Mouse (Mus musculus): ENCODE data around the gene Polrmt. TPM values are rescaled to one million over a fixed set of nuclear protein-coding genes. Genes with fewer than 3 reads are reported as not detected.

Gene Polrmt
- polyA plus RNA-seq, 1 experiment from 2014 or later, result 48.3 TPM

GRCm38 (mm10) chr10:79783050-79783449, 36.7 kb upstream of the Polrmt start:
- WGBS, result 66% methylated on average over 7 of the region's 7 CpGs
- H3K27me3 ChIP-seq (replicated peaks), result peaks cover 28% of the 10 kb centered on the region

GRCm38 (mm10) chr10:79781956-79782355, 35.6 kb upstream of the Polrmt start:
- Histone ChIP-seq H3K4me3 (no peak overlapping the region), H3K9ac (no peak overlapping the region), H3K27ac (no peak overlapping the region), H3K4me1 (peaks cover 18% of the 10 kb centered on the region), H3K4me2 (no peak overlapping the region), H3K36me3 (replicated peaks) (no peaks in the 10 kb centered on the region), H3K27me3 (replicated peaks) (peaks cover 38% of the 10 kb centered on the region), H3K9me3 (no peaks in the 10 kb centered on the region)
- no peak for ATAC-seq (replicated peaks)
- 55% methylated on average over 5 of the region's 5 CpGs for WGBS

More at GRCm38 (mm10) chr10:79783050-79783449, 36.7 kb upstream of the Polrmt start:
- Histone ChIP-seq H3K27ac (no peak overlapping the region), H3K9ac (no peak overlapping the region), H3K4me3 (no peak overlapping the region), H3K4me2 (no peak overlapping the region), H3K4me1 (peaks cover 12% of the 10 kb centered on the region), H3K9me3 (no peaks in the 10 kb centered on the region), H3K36me3 (replicated peaks) (no peaks in the 10 kb centered on the region)
- ATAC-seq (replicated peaks), result no peak

GRCm38 (mm10) chr10:79781139-79781538, 34.8 kb upstream of the Polrmt start:
- 29% methylated on average over 21 of the region's 21 CpGs for WGBS

GRCm38 (mm10) chr10:79780664-79781015, 34.3 kb upstream of the Polrmt start:
- peaks cover 44% of the 10 kb centered on the region for H3K27me3 ChIP-seq (replicated peaks)
- H3K9ac ChIP-seq, result peak overlapping the region; percentile 2; the same call in 1 of the 2 replicates
- H3K9me3 ChIP-seq, result no peaks in the 10 kb centered on the region
- H3K27ac ChIP-seq, result peak overlapping the region; percentile 9
- H3K4me2 ChIP-seq, result peak overlapping the region; percentile 63
- H3K36me3 ChIP-seq (replicated peaks), result no peaks in the 10 kb centered on the region
- WGBS, result under 1% methylated on average over 13 of the region's 13 CpGs
- ATAC-seq (replicated peaks), result no peak; the same call in 1 of the 2 replicates
- peak overlapping the region; percentile 37 for H3K4me3 ChIP-seq
- H3K4me1 ChIP-seq, result peaks cover 20% of the 10 kb centered on the region

More at GRCm38 (mm10) chr10:79781139-79781538, 34.8 kb upstream of the Polrmt start:
- no peaks in the 10 kb centered on the region for H3K36me3 ChIP-seq (replicated peaks)
- H3K4me1 ChIP-seq, result peaks cover 20% of the 10 kb centered on the region
- no peak overlapping the region for H3K9ac ChIP-seq
- H3K27ac ChIP-seq, result no peak overlapping the region
- H3K27me3 ChIP-seq (replicated peaks), result peaks cover 44% of the 10 kb centered on the region
- peak overlapping the region; percentile 63 for H3K4me2 ChIP-seq
- H3K9me3 ChIP-seq, result no peaks in the 10 kb centered on the region
- H3K4me3 ChIP-seq, result peak overlapping the region; percentile 37
- ATAC-seq (replicated peaks), result no peak

- H3K36me3 ChIP-seq (replicated peaks), result no peaks in the 10 kb centered on the region
- H3K27ac ChIP-seq, result peak overlapping the region; percentile 9
These were observed 33.6 kb upstream of the Polrmt start for GRCm38 (mm10) chr10:79779784-79780663.

GRCm38 (mm10) chr10:79779193-79779592, 32.8 kb upstream of the Polrmt start:
- no peak overlapping the region for H3K27ac ChIP-seq
- no peak overlapping the region for H3K4me3 ChIP-seq
- H3K27me3 ChIP-seq (replicated peaks), result peaks cover 44% of the 10 kb centered on the region
- H3K36me3 ChIP-seq (replicated peaks), result no peaks in the 10 kb centered on the region
- H3K9me3 ChIP-seq, result no peaks in the 10 kb centered on the region
- peaks cover 20% of the 10 kb centered on the region for H3K4me1 ChIP-seq
- no peak overlapping the region for H3K9ac ChIP-seq
- no peak for ATAC-seq (replicated peaks)
- 2% methylated on average over 2 of the region's 2 CpGs for WGBS
- no peak overlapping the region for H3K4me2 ChIP-seq

More at GRCm38 (mm10) chr10:79779784-79780663, 33.6 kb upstream of the Polrmt start:
- ATAC-seq (replicated peaks), result peak; percentile 93
- 1% methylated on average over 55 of the region's 55 CpGs for WGBS
- Histone ChIP-seq H3K9me3 (no peaks in the 10 kb centered on the region), H3K27me3 (replicated peaks) (peaks cover 44% of the 10 kb centered on the region), H3K4me2 (peak overlapping the region; percentile 63), H3K4me3 (peak overlapping the region; percentile 37), H3K9ac (peak overlapping the region; percentile 2; the same call in 1 of the 2 replicates), H3K4me1 (peaks cover 20% of the 10 kb centered on the region)

- no peaks in the 10 kb centered on the region for H3K9me3 ChIP-seq
- H3K27me3 ChIP-seq (replicated peaks), result peaks cover 44% of the 10 kb centered on the region
- 11% methylated on average over 15 of the region's 15 CpGs for WGBS
- no peak overlapping the region for H3K4me2 ChIP-seq
- peaks cover 20% of the 10 kb centered on the region for H3K4me1 ChIP-seq
- H3K36me3 ChIP-seq (replicated peaks), result no peaks in the 10 kb centered on the region
- no peak overlapping the region for H3K27ac ChIP-seq
- no peak overlapping the region for H3K9ac ChIP-seq
- ATAC-seq (replicated peaks), result no peak
- H3K4me3 ChIP-seq, result no peak overlapping the region
These were observed 31.6 kb upstream of the Polrmt start for GRCm38 (mm10) chr10:79778006-79778405.

- Histone ChIP-seq H3K4me2 (peak within 1 kb of the TSS; percentile 39), H3K27ac (no peak within 1 kb of the TSS), H3K4me1 (peaks cover 20% of the 10 kb centered on the region), H3K4me3 (peak within 1 kb of the TSS; percentile 4; the same call in 1 of the 2 replicates), H3K36me3 (replicated peaks) (no peaks in the 10 kb centered on the region), H3K9me3 (no peaks in the 10 kb centered on the region), H3K9ac (no peak within 1 kb of the TSS), H3K27me3 (replicated peaks) (peaks cover 41% of the 10 kb centered on the region)
- 2% methylated on average over 39 of the region's 39 CpGs for WGBS
- ATAC-seq (replicated peaks), result no peak
These were observed 30.7 kb upstream of the Polrmt start, which contains the start of gene Fstl3 for GRCm38 (mm10) chr10:79777103-79777531. Gene Fstl3, plus strand, starts transcription at chr10:79777272.

- no peak for ATAC-seq (replicated peaks)
These were observed 28.3 kb upstream of the Polrmt start for GRCm38 (mm10) chr10:79774486-79775279.

GRCm38 (mm10) chr10:79773208-79773607, 26.8 kb upstream of the Polrmt start:
- H3K9me3 ChIP-seq, result no peaks in the 10 kb centered on the region
- no peak for ATAC-seq (replicated peaks)
- WGBS, result 86% methylated on average over 2 of the region's 2 CpGs
- H3K4me1 ChIP-seq, result peaks cover 15% of the 10 kb centered on the region
- H3K27ac ChIP-seq, result no peak overlapping the region
- no peak overlapping the region for H3K4me2 ChIP-seq
- no peaks in the 10 kb centered on the region for H3K36me3 ChIP-seq (replicated peaks)
- H3K4me3 ChIP-seq, result no peak overlapping the region
- peaks cover 19% of the 10 kb centered on the region for H3K27me3 ChIP-seq (replicated peaks)
- no peak overlapping the region for H3K9ac ChIP-seq

More at GRCm38 (mm10) chr10:79774486-79775279, 28.3 kb upstream of the Polrmt start:
- no peak overlapping the region for H3K4me3 ChIP-seq
- H3K4me2 ChIP-seq, result no peak overlapping the region
- WGBS, result 69% methylated on average over 5 of the region's 5 CpGs
- H3K27me3 ChIP-seq (replicated peaks), result peaks cover 31% of the 10 kb centered on the region
- H3K9me3 ChIP-seq, result no peaks in the 10 kb centered on the region
- H3K36me3 ChIP-seq (replicated peaks), result no peaks in the 10 kb centered on the region
- peaks cover 9% of the 10 kb centered on the region; the same call in 1 of the 2 replicates for H3K4me1 ChIP-seq
- no peak overlapping the region for H3K9ac ChIP-seq
- no peak overlapping the region for H3K27ac ChIP-seq

GRCm38 (mm10) chr10:79772320-79772719, 25.9 kb upstream of the Polrmt start:
- Histone ChIP-seq H3K9ac (no peak overlapping the region), H3K4me3 (no peak overlapping the region), H3K4me1 (peaks cover 19% of the 10 kb centered on the region), H3K27me3 (replicated peaks) (peaks cover 11% of the 10 kb centered on the region), H3K4me2 (no peak overlapping the region), H3K36me3 (replicated peaks) (no peaks in the 10 kb centered on the region), H3K27ac (no peak overlapping the region), H3K9me3 (no peaks in the 10 kb centered on the region)
- WGBS, result 89% methylated on average over 3 of the region's 3 CpGs
- ATAC-seq (replicated peaks), result no peak

GRCm38 (mm10) chr10:79769329-79769728, 22.9 kb upstream of the Polrmt start:
- H3K9me3 ChIP-seq, result no peaks in the 10 kb centered on the region
- no peak for ATAC-seq (replicated peaks)
- H3K36me3 ChIP-seq (replicated peaks), result no peaks in the 10 kb centered on the region
- no peak overlapping the region for H3K4me3 ChIP-seq
- no peak overlapping the region for H3K27ac ChIP-seq
- H3K27me3 ChIP-seq (replicated peaks), result no peaks in the 10 kb centered on the region
- H3K9ac ChIP-seq, result no peak overlapping the region
- H3K4me1 ChIP-seq, result peaks cover 33% of the 10 kb centered on the region
- WGBS, result 66% methylated on average over 4 of the region's 4 CpGs
- H3K4me2 ChIP-seq, result no peak overlapping the region

Data from midbrain, embryonic 15.5 days (tissue).